14 mouse cellular contexts compared by ENCODE assay signal in genomic region chr12:100269967-100270662, GRCm38 (mm10).
DNase-seq lines count a peak whose midpoint lies in the region; ATAC-seq and TF ChIP-seq lines count a peak whose summit lies in the region.
"Had no signal": no experiment of that assay in that cellular context is flagged by ENCODE, and none has a peak within 500 bp of the region (broad histone marks: within the 10 kb centered on the region; RNA-seq: fewer than 3 reads in every experiment).

No protein-coding gene starts in this region.

- peak; percentile 42 to 76 for DNase-seq in adrenal gland, adult (ENCODE audit: inconsistent age in 2 of 2, low spot score in 1 of 2)
- no peak for DNase-seq in adrenal gland, postnatal 4 days (ENCODE audit: low spot score in 2 of 2)
- peak; percentile 94 for DNase-seq in heart, adult 11 months
- peak; percentile 19 for DNase-seq in lung, postnatal 14 days
- no peak for DNase-seq in lung, adult 18-20 months
- DNase-seq: kidney, adult 9 months had no signal

- no peaks in the 10 kb centered on the region for H3K79me2 ChIP-seq in myocyte (ENCODE audit: control insufficient read depth, insufficient read depth)

- no peaks in the 10 kb centered on the region for H3K4me1 ChIP-seq in heart, embryonic 11.5 days (ENCODE audit: control insufficient read depth, insufficient read depth, low read length)
- peaks cover 8% of the 10 kb centered on the region for H3K4me1 ChIP-seq in hindbrain, embryonic 12.5 days
- H3K4me1 ChIP-seq: limb, embryonic 12.5 days; lung, embryonic 15.5 days had no signal

- ATAC-seq in heart, embryonic 11.5 days (replicated peaks; ENCODE audit: insufficient number of reproducible peaks, low FRiP score, low TSS enrichment): no peak
- ATAC-seq in hindbrain, embryonic 12.5 days (ENCODE audit: low FRiP score): no peak
- ATAC-seq: midbrain, embryonic 15.5 days had no signal

- H3K27me3 ChIP-seq in heart, embryonic 11.5 days (ENCODE audit: control insufficient read depth, insufficient read depth, low read length): no peaks in the 10 kb centered on the region
- H3K27me3 ChIP-seq in myocyte (ENCODE audit: control insufficient read depth, insufficient read depth, insufficient read length): no peaks in the 10 kb centered on the region
- H3K27me3 ChIP-seq in hindbrain, embryonic 12.5 days: no peaks in the 10 kb centered on the region
- H3K27me3 ChIP-seq: midbrain, embryonic 15.5 days; neural tube, embryonic 13.5 days had no signal

- no peak overlapping the region for H3K9ac ChIP-seq in heart, embryonic 11.5 days (ENCODE audit: low read depth, low read length)
- H3K9ac ChIP-seq in hindbrain, embryonic 12.5 days: no peak overlapping the region
- H3K9ac ChIP-seq: limb, embryonic 12.5 days; lung, embryonic 15.5 days; midbrain, embryonic 15.5 days; neural tube, embryonic 13.5 days had no signal

- no peak overlapping the region for H3K27ac ChIP-seq in heart, embryonic 11.5 days (ENCODE audit: low read depth, low read length)
- no peak overlapping the region for H3K27ac ChIP-seq in hindbrain, embryonic 12.5 days
- H3K27ac ChIP-seq: hindbrain, embryonic 10.5 days; limb, embryonic 12.5 days; lung, embryonic 15.5 days; midbrain, embryonic 15.5 days; neural tube, embryonic 13.5 days had no signal

- H3ac ChIP-seq in myocyte (ENCODE audit: control insufficient read depth, insufficient read length): no peak overlapping the region

- H3K36me3 ChIP-seq in heart, embryonic 11.5 days (ENCODE audit: control insufficient read depth, insufficient read depth, low read length): no peaks in the 10 kb centered on the region
- H3K36me3 ChIP-seq in myocyte (ENCODE audit: control insufficient read depth, insufficient read depth): no peaks in the 10 kb centered on the region
- no peaks in the 10 kb centered on the region for H3K36me3 ChIP-seq in hindbrain, embryonic 12.5 days
- H3K36me3 ChIP-seq: hindbrain, embryonic 10.5 days; limb, embryonic 12.5 days; lung, embryonic 15.5 days; midbrain, embryonic 15.5 days; neural tube, embryonic 13.5 days had no signal

- H3K4me2 ChIP-seq in heart, embryonic 11.5 days: no peak overlapping the region
- H3K4me2 ChIP-seq in myocyte (ENCODE audit: low read depth): no peak overlapping the region
- H3K4me2 ChIP-seq in hindbrain, embryonic 12.5 days (replicated peaks): no peak overlapping the region
- H3K4me2 ChIP-seq: limb, embryonic 12.5 days; lung, embryonic 15.5 days; midbrain, embryonic 15.5 days; neural tube, embryonic 13.5 days had no signal

- 75% methylated on average over 9 of the region's 9 CpGs for WGBS in heart, embryonic 11.5 days (ENCODE audit: insufficient replicate concordance)
- 86% methylated on average over 9 of the region's 9 CpGs for WGBS in hindbrain, embryonic 12.5 days

- no peak for TF ChIP-seq POLR2A in myocyte (IDR thresholded peaks at IDR 0.05; ENCODE audit: insufficient read length, low read depth)

- H3K4me3 ChIP-seq in heart, embryonic 11.5 days (ENCODE audit: low read depth, low read length): no peak overlapping the region
- no peak overlapping the region for H3K4me3 ChIP-seq in myocyte
- no peak overlapping the region for H3K4me3 ChIP-seq in hindbrain, embryonic 12.5 days
- H3K4me3 ChIP-seq: hindbrain, embryonic 10.5 days; limb, embryonic 12.5 days; lung, embryonic 15.5 days; midbrain, embryonic 15.5 days; neural tube, embryonic 13.5 days had no signal

- no peaks in the 10 kb centered on the region for H3K9me3 ChIP-seq in heart, embryonic 11.5 days (replicated peaks; ENCODE audit: control insufficient read depth, low read length)
- H3K9me3 ChIP-seq in hindbrain, embryonic 12.5 days (replicated peaks): no peaks in the 10 kb centered on the region
- H3K9me3 ChIP-seq: hindbrain, embryonic 10.5 days; limb, embryonic 12.5 days; lung, embryonic 15.5 days; midbrain, embryonic 15.5 days; neural tube, embryonic 13.5 days had no signal

TF ChIP-seq in myocyte, 11 proteins besides CTCF, POLR2A, EP300 and RAD21:
- no peak for TF ChIP-seq USF1 (IDR thresholded peaks at IDR 0.05; ENCODE audit: low read depth)
- no peak for TF ChIP-seq MAX (IDR thresholded peaks at IDR 0.05; ENCODE audit: low read depth)
- peak; percentile 24; the same call in 1 of the 2 replicates for TF ChIP-seq CEBPB (IDR thresholded peaks at IDR 0.05; ENCODE audit: insufficient read depth, poor library complexity, severe bottlenecking)
- no peak for TF ChIP-seq E2F4 (IDR thresholded peaks at IDR 0.05; ENCODE audit: insufficient read depth)
- peak; percentile 54 to 73 (median 68) for TF ChIP-seq MYOD1 (IDR thresholded peaks at IDR 0.05; ENCODE audit: control insufficient read depth in 1 of 3, insufficient read length in 2 of 3, low read depth in 2 of 3)
- peak in 2 of 3 experiments; percentile 51 to 80 for TF ChIP-seq MYOG (IDR thresholded peaks at IDR 0.05; ENCODE audit: control insufficient read depth in 1 of 3, insufficient read depth in 1 of 3, insufficient read length in 2 of 3, low read depth in 2 of 3)

Comparison
In these comparisons a context has a peak if more than half of its experiments do, and no peak if none do; other contexts are left out.
1. DNase-seq: peak in adrenal gland, adult (2 of 2), heart, adult 11 months (single experiment) and lung, postnatal 14 days (single experiment); none in adrenal gland, postnatal 4 days (0 of 2) and lung, adult 18-20 months (0 of 2).